Mouse (Mus musculus): ENCODE measurements around the gene Stoml3.

Stoml3 gene

GRCm38 (mm10) chr3:53478419-53479046, 9.9 kb upstream of the Stoml3 start:
- DNase-seq (ENCODE audit: low read depth, low spot score) = no peak

DNA sequence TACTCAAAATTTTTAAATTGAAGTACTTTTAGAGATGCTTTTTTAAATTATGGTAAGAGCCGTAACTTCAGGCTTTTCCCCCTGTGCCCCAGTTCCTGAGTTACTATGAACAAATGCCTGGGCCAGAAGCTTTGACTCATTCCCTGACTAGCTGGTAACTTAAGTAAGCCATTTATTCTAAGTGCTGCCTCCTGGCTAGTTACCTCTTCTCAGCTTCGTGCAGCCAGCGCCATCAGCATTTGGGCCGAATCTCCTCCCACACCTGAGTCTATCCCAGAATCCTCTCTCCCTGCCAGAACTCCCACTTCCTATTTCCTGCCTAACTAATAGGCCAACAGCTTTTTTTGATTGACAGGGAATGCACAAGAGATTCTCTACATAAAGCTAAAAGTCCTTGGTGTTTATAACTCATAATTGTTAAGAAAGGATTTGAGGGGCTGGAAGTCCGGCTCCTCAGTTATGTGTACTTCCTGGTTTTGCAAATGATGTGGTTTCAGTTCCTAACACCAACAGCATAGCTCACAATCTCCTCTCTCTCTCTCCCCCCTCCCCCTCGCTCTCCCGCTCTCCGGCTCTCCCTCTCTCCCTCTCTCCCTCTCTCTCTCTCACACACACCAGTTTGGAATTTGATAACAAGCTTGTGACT, 4.9 kb upstream of the Stoml3 start:
- no peak for DNase-seq (ENCODE audit: low read depth, low spot score)

GRCm38 (mm10) chr3:53486561-53486960, 1.9 kb upstream of the Stoml3 start:
- DNase-seq (ENCODE audit: low read depth, low spot score) = no peak

- DNase-seq (ENCODE audit: low read depth, low spot score) = no peak
Measured at GRCm38 (mm10) chr3:53486996-53487576, 1.4 kb upstream of the Stoml3 start.

GRCm38 (mm10) chr3:53498351-53498905, 10.0 kb downstream of the Stoml3 start:
- no peak for DNase-seq (ENCODE audit: low read depth, low spot score)

GRCm38 (mm10) chr3:53502428-53502827, 14.0 kb downstream of the Stoml3 start:
- DNase-seq (ENCODE audit: low read depth, low spot score) = no peak

DNA sequence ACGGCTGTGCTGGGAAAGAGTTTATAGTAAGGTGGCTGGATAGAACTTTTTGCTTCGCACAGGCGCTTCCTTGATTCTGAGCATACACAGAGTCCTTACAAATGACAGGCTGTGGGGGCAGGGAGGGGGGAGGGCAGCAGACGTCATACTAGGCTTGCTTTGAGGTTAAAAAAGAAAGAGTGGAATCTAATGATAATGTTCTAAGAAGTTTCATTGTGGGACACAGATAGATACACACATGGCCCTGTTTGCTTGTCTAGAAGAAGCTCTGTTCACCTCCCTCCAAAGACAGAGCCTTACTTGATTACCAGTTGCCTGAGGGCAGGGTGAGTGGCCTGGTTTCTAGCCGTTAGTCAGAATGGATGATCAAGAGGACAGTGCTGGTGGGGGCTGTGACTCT, 24.6 kb downstream of the Stoml3 start:
- DNase-seq (ENCODE audit: low read depth, low spot score) = no peak

DNA sequence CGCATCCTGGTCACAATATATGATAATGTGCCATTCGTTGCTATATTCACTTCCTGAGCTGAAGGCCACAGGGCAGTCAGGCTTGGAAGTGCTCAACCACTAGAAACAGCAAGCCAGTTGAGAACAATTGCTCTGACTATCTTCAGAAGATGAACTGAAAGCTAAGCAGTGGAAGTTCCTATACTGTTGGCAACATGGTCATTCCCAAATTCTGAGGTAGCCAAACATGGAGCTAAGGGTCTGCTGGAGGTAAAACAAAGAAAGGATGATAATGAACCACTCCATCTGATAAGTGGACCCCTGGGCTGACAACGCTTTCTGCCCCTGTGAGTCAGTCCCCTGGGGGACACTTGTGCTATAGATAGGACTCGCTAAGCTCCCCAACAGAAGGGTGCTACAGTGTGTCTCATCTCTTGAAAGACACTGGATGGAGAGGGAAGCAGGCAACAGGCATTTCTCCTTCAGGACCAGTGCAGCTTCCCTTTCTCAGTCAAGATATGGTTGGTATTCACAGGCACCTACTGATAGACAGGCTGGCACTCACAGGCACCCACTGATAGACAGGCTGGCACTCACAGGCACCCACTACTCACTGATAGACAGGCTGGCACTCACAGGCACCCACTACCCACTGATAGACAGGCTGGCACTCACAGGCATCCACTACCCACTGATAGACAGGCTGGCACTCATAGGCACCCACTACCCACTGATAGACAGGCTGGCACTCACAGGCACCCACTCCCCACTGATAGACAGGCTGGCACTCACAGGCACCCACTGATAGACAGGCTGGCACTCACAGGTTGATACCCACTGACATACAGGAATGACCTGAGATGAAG, 26.0 kb downstream of the Stoml3 start:
- no peak for DNase-seq (ENCODE audit: low read depth, low spot score)

GRCm38 (mm10) chr3:53522794-53523193, 34.3 kb downstream of the Stoml3 start:
- DNase-seq (ENCODE audit: low read depth, low spot score) = no peak

- DNase-seq (ENCODE audit: low read depth, low spot score) = peak; percentile 33
Measured at GRCm38 (mm10) chr3:53525737-53526136, 37.3 kb downstream of the Stoml3 start.

DNA sequence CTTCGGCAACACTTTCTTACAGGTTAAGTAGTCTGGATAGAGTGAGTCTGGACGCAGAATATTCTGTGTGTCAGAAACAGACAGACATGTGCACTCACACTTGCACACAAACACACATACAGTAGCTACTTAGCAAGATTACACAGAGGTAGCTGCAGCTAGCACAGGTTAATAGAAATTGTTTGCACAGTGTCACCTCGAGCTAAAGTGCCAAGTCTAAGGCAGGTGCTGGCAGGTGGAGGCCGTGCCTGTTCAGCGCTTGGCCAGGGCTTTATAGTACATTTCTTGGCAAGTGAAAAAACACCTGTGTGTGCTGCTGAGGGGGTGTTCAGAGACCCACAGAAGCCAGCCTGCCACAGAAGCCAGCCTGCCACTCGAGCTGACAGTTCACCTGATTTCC, 41.9 kb downstream of the Stoml3 start:
- DNase-seq (ENCODE audit: low read depth, low spot score) = no peak

DNA sequence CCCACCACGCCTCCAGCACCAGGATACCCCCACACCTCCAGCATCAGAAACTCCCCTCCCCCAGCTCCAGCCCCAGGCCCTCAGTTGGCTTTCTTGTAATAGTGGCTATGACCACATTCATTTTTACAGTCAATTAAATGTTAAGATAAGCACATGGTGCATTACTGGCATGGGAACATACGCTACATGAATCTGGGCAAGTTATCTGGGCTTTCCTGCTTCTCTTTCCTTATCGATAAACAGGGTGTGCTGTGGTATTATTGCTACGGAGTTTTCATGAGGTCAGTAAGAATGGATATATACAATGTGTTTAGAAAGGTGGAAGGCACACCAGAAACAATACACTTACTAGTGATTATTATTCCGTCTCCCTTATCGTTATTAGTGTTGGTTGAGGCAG, 43.6 kb downstream of the Stoml3 start:
- no peak for DNase-seq (ENCODE audit: low read depth, low spot score)

GRCm38 (mm10) chr3:53552691-53553090, 64.2 kb downstream of the Stoml3 start:
- no peak for DNase-seq (ENCODE audit: low read depth, low spot score)

- DNase-seq (ENCODE audit: low read depth, low spot score) = no peak
Measured at GRCm38 (mm10) chr3:53555031-53555952, 66.8 kb downstream of the Stoml3 start.

GRCm38 (mm10) chr3:53557388-53558214, 69.1 kb downstream of the Stoml3 start:
- DNase-seq (ENCODE audit: low read depth, low spot score) = no peak
